Comparison of ENCODE assay signal across 1 mouse cellular context in the genomic region with DNA sequence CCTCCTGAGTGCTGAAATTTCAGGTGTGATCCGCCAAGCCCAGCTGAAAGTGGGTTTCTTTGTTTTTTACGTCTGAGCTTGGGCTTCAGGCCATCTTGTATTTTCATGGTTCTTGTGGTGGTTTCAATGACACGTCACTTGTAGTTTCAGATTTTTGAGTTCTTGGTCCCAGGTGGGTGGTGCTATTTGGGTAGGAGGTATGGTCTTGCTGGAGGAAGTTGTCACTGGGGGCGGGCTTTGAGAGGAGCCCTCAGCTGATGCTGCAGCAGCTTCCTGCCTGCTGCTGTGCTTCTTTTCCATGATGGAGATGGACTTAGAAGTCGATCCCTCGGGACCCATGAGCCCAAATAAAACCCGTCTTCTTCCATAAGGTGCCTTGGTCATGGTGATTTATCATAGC.
TF ChIP-seq lines count a peak whose summit lies in the region.

No protein-coding gene starts in this region.

TF ChIP-seq in MEL, 35 proteins besides CTCF, POLR2A, EP300 and RAD21 (continued from another document):
- no peak for TF ChIP-seq USF1 (IDR thresholded peaks at IDR 0.05; ENCODE audit: low read depth, low read length)
